Mouse (Mus musculus) myocyte (in vitro differentiated cells): ENCODE data around the gene Minar1.

ENCODE experiments used
- MAX ChIP-seq: IDR thresholded peaks from one replicate; pipeline ENCODE4 v1.6.1; 2011; ENCODE audit warnings: low read depth, mild to moderate bottlenecking, control low read depth
- MYOD1 ChIP-seq, 3 experiments: IDR thresholded peaks; one replicate each; pipeline ENCODE4 v1.6.1; 2011; ENCODE audit warnings: control low read depth in 2 of 3, low read depth in 2 of 3, mild to moderate bottlenecking in 2 of 3, moderate library complexity in 1 of 3; ENCODE audit not compliant: insufficient read length in 2 of 3, control insufficient read depth in 1 of 3
- MYOG ChIP-seq, 3 experiments: IDR thresholded peaks; one replicate each; pipeline ENCODE4 v1.6.1; 2011; ENCODE audit warnings: control low read depth in 2 of 3, low read depth in 2 of 3, mild to moderate bottlenecking in 2 of 3; ENCODE audit not compliant: insufficient read length in 2 of 3, control insufficient read depth in 1 of 3, insufficient read depth in 1 of 3
- POLR2A ChIP-seq: IDR thresholded peaks from one replicate; pipeline ENCODE4 v1.6.1; 2011; ENCODE audit warnings: low read depth, mild to moderate bottlenecking, control low read depth, moderate library complexity; ENCODE audit not compliant: insufficient read length
- POLR2AphosphoS2 ChIP-seq: IDR thresholded peaks from one replicate; pipeline ENCODE4 v1.6.1; 2011; ENCODE audit warnings: low read depth, control low read depth; ENCODE audit not compliant: insufficient read length
- TCF12 ChIP-seq: IDR thresholded peaks from one replicate; pipeline ENCODE4 v1.6.1; 2011; ENCODE audit warnings: mild to moderate bottlenecking, control low read depth; ENCODE audit not compliant: poor library complexity, insufficient read depth, severe bottlenecking
- TCF3 ChIP-seq: IDR thresholded peaks from one replicate; pipeline ENCODE4 v1.6.1; 2011; ENCODE audit warnings: low read depth, control low read depth; ENCODE audit not compliant: insufficient read length
- USF1 ChIP-seq: IDR thresholded peaks from one replicate; pipeline ENCODE4 v1.6.1; 2011; ENCODE audit warnings: low read depth, mild to moderate bottlenecking, control low read depth, moderate library complexity

- TF ChIP-seq POLR2A, result no peak
- no peak for TF ChIP-seq TCF12
- no peak for TF ChIP-seq MYOD1 (IDR thresholded peaks at IDR 0.05; ENCODE audit: control insufficient read depth in 1 of 3, insufficient read length in 2 of 3, low read depth in 2 of 3)
- TF ChIP-seq TCF3, result no peak
- no peak for TF ChIP-seq MAX
- no peak for TF ChIP-seq POLR2AphosphoS2
- no peak for TF ChIP-seq MYOG (IDR thresholded peaks at IDR 0.05; ENCODE audit: control insufficient read depth in 1 of 3, insufficient read depth in 1 of 3, insufficient read length in 2 of 3, low read depth in 2 of 3)
- no peak for TF ChIP-seq USF1
These were observed 14.5 kb upstream of the Minar1 start for GRCm38 (mm10) chr9:89637453-89637852.
